In the genomic region with DNA sequence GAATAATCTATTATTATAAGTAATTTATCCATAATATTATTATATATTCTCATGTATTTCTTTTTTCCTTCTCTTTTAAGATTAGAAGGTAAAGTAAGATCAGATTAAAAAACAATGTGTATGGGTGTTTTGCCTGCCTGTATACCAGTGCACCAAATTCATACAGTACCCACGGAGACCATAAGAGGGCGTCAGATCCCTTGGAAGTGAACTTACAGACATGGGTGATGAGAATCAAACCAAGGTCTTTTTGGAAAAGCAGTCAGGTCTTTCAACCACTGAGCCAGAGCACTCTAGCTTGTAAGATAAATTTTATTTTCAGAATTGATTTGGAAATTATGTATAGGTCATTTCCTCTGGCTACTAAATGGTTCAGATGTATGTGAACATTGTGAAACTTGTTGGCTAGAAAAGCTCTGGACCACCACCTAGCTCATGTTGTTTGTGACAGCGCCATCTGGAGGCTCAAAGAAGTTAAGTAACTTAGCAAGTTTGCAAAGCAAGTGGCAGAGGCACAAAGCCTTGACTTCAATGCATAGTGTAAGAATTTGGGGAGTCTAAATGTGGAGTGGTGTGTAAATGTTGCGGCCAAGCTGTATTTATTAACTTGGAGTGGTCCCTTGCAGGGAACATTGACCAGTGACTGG, we compare ENCODE assay signal across 10 mouse cellular contexts. TPM values are rescaled to one million over a fixed set of nuclear protein-coding genes. Genes with fewer than 3 reads are reported as not detected.
A peak's percentile ranks its signal among the peaks of the same experiment; 100 is the strongest.
DNase-seq lines count a peak whose midpoint lies in the region; TF ChIP-seq lines count a peak whose summit lies in the region.
"Had no signal": no experiment of that assay in that cellular context is flagged by ENCODE, and none has a peak within 500 bp of the region (broad histone marks: within the 10 kb centered on the region; RNA-seq: fewer than 3 reads in every experiment).

No protein-coding gene starts in this region.

- peak; percentile 66 for DNase-seq in adrenal gland, postnatal 14 days
- DNase-seq in adrenal gland, adult 18-20 months (ENCODE audit: low spot score in 2 of 2), result no peak
- DNase-seq in left cerebral cortex, adult 2 months (ENCODE audit: extremely low spot score in 1 of 2, low spot score in 2 of 2), result no peak
- DNase-seq in left cerebral cortex, adult 9 months (ENCODE audit: low spot score in 2 of 2), result no peak
- DNase-seq in retina, embryonic 14.5 days (ENCODE audit: low spot score), result peak; percentile 46
- DNase-seq in gastrocnemius, postnatal 36 days, result no peak
- DNase-seq in layer of hippocampus, postnatal 14 days (ENCODE audit: low spot score in 2 of 2), result no peak

- H3K4me3 ChIP-seq in left cerebral cortex, adult 2 months, result no peak overlapping the region
- H3K4me3 ChIP-seq in cortical plate, adult 2 months (ENCODE audit: insufficient read depth, low read length), result no peak overlapping the region
- H3K4me3 ChIP-seq: limb, embryonic 12.5 days; neural tube, embryonic 13.5 days had no signal

- intact Hi-C loops in left cerebral cortex, adult 2 months (cut with DNase I), result no loop called here
- intact Hi-C loops in gastrocnemius, postnatal 36 days (cut with DNase I), result no loop called here

- no peak overlapping the region for H3K27ac ChIP-seq in left cerebral cortex, adult 2 months
- no peak overlapping the region for H3K27ac ChIP-seq in cortical plate, adult 2 months (ENCODE audit: insufficient read depth, low read length)
- H3K27ac ChIP-seq: limb, embryonic 12.5 days; neural tube, embryonic 13.5 days had no signal

- no peaks in the 10 kb centered on the region for H3K4me1 ChIP-seq in cortical plate, adult 2 months (ENCODE audit: control insufficient read depth, insufficient read depth, low read length)
- H3K4me1 ChIP-seq: limb, embryonic 12.5 days; neural tube, embryonic 13.5 days had no signal

- TF ChIP-seq POLR2A in cortical plate, adult 2 months (IDR thresholded peaks at IDR 0.05; ENCODE audit: extremely low read depth, insufficient read depth, low read length), result no peak

- TF ChIP-seq CTCF in left cerebral cortex, adult 2 months (IDR thresholded peaks at IDR 0.05), result peak; percentile 58
- peak; percentile 43 for TF ChIP-seq CTCF in cortical plate, adult 2 months (IDR thresholded peaks at IDR 0.05; ENCODE audit: extremely low read depth, insufficient read depth, low read length)

RNA-seq across cellular contexts. Expression of gene Cxcl17, which starts 3.4 kb away (rescaled TPM):
- 0.53 TPM in 1 of 2 replicates, not detected in the other for total RNA-seq in adrenal gland, postnatal 14 days (2021)
- total RNA-seq in adrenal gland, adult 18-20 months (2021), result not detected
- total RNA-seq in left cerebral cortex, adult 2 months (2021), result not detected
- polyA plus RNA-seq in cortical plate, adult 2 months (2012; rRNA removed), result not detected in 2 replicates
- total RNA-seq in gastrocnemius, postnatal 36 days (2021), result not detected
- not detected for total RNA-seq in layer of hippocampus, postnatal 14 days (2021)

RNA-seq across cellular contexts. Expression of gene Lipe, which starts 10.7 kb away (rescaled TPM):
- total RNA-seq in adrenal gland, postnatal 14 days (2021), result 400 and 439 TPM in 2 replicates
- 100 to 1,000 TPM; 332 to 738 TPM for total RNA-seq in adrenal gland, adult 18-20 months (2021)
- total RNA-seq in left cerebral cortex, adult 2 months (2021), result 1 to 10 TPM; 7.5 to 7.8 TPM
- polyA plus RNA-seq in cortical plate, adult 2 months (2012; rRNA removed), result 8.0 and 9.1 TPM in 2 replicates
- 10 to 100 TPM; 18.6 to 20.6 TPM for total RNA-seq in gastrocnemius, postnatal 36 days (2021)
- total RNA-seq in layer of hippocampus, postnatal 14 days (2021), result 1 to 10 TPM; 7.3 to 8.3 TPM

RNA-seq across cellular contexts. Expression of gene Cnfn, which starts 39.7 kb away (rescaled TPM):
- total RNA-seq in adrenal gland, postnatal 14 days (2021), result not detected in 2 replicates
- not detected for total RNA-seq in adrenal gland, adult 18-20 months (2021)
- not detected for total RNA-seq in left cerebral cortex, adult 2 months (2021)
- polyA plus RNA-seq in cortical plate, adult 2 months (2012; rRNA removed), result not detected in 2 replicates
- total RNA-seq in gastrocnemius, postnatal 36 days (2021), result not detected
- not detected for total RNA-seq in layer of hippocampus, postnatal 14 days (2021)
- polyA plus RNA-seq: limb, embryonic 12.5 days; neural tube, embryonic 13.5 days had no signal

Comparison
In these comparisons a context has a peak if more than half of its experiments do, and no peak if none do; other contexts are left out.
1. DNase-seq: peak in adrenal gland, postnatal 14 days (single experiment) and retina, embryonic 14.5 days (single experiment); none in adrenal gland, adult 18-20 months (0 of 2), left cerebral cortex, adult 2 months (0 of 2), left cerebral cortex, adult 9 months (0 of 2), gastrocnemius, postnatal 36 days (0 of 2) and layer of hippocampus, postnatal 14 days (0 of 2).
2. RNA of gene Lipe, which starts 10.7 kb away (total RNA-seq): 332 to 738 TPM in adrenal gland, adult 18-20 months and 400 to 439 TPM in adrenal gland, postnatal 14 days; 18.6 to 20.6 TPM in gastrocnemius, postnatal 36 days, 7.3 to 8.3 TPM in layer of hippocampus, postnatal 14 days and 7.5 to 7.8 TPM in left cerebral cortex, adult 2 months; every median in the first group is over 10 times any median in the second.